Mouse (Mus musculus): ENCODE results near the gene Ddt. TPM values are rescaled to one million over a fixed set of nuclear protein-coding genes. Genes with fewer than 3 reads are reported as not detected.

Gene Ddt
- total RNA-seq (2017): 44.2 and 44.6 TPM in 2 replicates

DNA sequence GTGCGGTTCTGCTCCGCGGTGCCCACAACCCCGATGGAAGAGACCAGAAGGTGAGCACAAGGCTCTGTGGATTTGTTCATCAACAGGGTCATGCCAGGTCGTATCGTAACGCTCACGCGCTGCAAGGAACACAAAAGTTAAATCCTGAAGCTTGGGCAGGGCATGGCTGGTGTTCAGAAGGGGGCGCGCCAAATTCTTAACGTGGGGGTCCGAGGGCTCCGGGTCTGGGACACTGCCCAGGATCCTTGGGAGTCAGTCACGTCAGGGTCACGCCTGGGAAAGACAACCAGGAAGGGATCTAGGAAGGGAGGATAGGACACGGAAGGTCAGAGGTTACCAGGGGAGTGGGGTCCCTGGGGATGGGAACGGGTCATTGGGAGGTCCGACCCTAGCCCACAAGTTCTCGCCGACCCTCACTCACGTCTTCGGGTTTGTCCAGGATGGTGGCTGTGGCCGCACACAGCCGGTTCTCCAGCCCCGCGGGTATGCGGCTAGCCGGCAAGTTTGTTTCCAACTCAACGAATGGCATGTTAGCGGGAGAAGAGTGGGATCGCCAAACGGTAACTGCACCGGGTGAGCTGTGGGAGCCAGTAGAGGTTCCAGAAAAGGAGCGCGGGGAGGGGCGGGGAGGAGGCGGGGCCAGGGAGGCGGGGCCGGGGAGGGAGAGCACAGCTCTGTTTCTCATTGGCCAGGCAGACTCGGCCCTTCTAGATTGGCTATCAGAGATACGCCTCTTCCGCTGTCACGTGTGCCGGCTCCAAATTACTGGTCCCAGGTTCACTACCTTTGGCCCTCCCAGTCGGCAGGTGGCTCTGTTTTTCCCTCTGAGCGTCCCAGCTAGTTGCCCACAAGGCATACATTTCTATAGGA is at the start of gene Ddt:
Gene Ddt, minus strand, starts transcription at position 620 of the 870 bp plus-strand sequence.
- ATAC-seq (replicated peaks in 1 of 2; ENCODE audit: insufficient read depth in 1 of 2, low FRiP score in 2 of 2, low TSS enrichment in 1 of 2, low read depth in 1 of 2, poor library complexity in 2 of 2, severe bottlenecking in 2 of 2): peak; percentile 96 to 98

GRCm38 (mm10) chr10:75822443-75822842 is 49.2 kb upstream of the Ddt start, which contains the start of gene Gstt4:
Gstt4 (minus strand) TSS chr10:75822543.
- ATAC-seq (replicated peaks in 1 of 2; ENCODE audit: insufficient read depth in 1 of 2, low FRiP score in 2 of 2, low TSS enrichment in 1 of 2, low read depth in 1 of 2, poor library complexity in 2 of 2, severe bottlenecking in 2 of 2): no peak

DNA sequence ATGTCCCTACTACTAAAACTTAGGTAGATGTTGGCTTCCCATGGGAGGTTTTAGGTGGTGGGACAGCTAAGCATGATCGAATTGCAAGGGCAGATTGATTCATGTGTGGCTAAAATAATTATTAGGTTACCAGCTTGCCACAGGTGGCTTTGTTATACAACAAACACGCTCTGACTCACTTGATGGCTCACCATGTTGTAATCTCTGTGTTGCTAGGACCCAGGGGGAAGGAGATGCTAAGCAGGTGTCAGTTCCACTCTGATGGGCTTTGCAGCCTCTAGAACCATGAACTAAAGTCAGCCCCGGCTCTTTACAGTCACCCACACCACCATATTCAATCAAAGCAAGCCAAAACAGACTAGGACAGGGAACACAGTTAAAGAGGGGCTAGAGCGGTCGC is 46.7 kb upstream of the Ddt start:
- ATAC-seq (replicated peaks in 1 of 2; ENCODE audit: insufficient read depth in 1 of 2, low FRiP score in 2 of 2, low TSS enrichment in 1 of 2, low read depth in 1 of 2, poor library complexity in 2 of 2, severe bottlenecking in 2 of 2): no peak

DNA sequence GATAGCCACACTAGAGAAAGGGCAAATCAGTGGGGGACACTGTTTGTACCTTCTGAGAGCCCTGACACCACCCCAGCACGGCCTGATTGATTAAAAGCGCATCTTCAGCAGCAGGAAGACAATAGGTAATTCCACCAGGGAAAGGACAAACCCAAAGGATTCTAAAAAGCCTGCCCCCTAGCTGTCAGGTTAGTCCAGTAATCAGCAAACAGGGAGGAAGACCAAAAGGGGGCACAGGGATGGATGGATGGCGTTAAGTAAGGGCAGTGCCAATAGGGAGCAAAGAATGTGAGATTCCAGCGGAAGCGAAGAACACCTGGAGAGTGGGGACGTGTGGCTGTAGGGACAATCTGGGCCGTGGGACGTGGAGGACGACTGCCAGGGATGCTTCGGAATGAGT is 45.4 kb upstream of the Ddt start:
- ATAC-seq (replicated peaks in 1 of 2; ENCODE audit: insufficient read depth in 1 of 2, low FRiP score in 2 of 2, low TSS enrichment in 1 of 2, low read depth in 1 of 2, poor library complexity in 2 of 2, severe bottlenecking in 2 of 2): no peak

DNA sequence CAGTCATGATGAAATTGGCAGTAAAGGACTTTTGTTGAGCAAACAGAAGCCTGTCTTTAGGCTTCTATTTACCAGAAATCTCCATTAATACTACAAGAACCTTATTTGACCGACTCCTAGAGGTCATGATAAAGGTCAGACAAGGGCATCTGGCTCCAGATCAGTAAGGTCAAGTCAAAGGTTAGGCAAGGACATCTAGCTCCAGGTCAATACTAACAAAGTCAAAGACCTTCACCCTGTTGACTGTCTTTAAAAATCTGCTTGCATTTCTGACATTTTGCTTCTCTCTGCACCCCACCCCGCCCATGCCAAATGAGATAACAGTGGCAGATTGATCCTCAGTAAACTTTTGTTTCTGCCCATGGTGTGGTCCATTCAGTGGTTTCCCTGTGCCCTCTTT is 31.0 kb upstream of the Ddt start:
- no peak for ATAC-seq (replicated peaks in 1 of 2; ENCODE audit: insufficient read depth in 1 of 2, low FRiP score in 2 of 2, low TSS enrichment in 1 of 2, low read depth in 1 of 2, poor library complexity in 2 of 2, severe bottlenecking in 2 of 2)

DNA sequence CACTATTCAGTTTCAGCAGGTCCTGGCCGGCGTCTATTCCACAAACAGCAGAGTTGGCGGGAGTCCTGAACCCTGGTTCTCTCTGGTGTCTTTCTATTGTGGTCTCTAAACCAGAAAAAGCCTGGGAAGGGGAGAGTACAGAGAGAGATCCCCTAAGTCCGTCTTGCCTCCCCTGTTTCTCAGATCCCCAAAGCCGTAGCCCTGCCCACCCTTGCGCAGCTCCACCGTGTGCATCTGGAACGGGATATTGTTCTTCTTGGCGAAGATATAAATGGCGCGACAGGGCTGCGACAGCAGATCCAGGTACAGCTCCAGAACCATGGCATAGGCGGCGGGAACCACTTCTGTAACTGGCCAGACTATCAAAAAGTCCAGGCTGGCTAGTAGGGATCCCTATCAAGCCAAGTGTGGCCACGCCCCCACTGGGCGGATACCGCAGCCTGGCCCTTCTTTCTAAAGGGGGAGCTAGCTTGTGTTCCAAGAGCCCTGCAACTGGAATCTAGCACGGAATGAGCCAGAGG is 25.0 kb upstream of the Ddt start, which contains the start of gene Gstt1:
Gene Gstt1, minus strand, starts transcription at position 409 of the 521 bp plus-strand sequence.
- ATAC-seq (replicated peaks in 1 of 2; ENCODE audit: insufficient read depth in 1 of 2, low FRiP score in 2 of 2, low TSS enrichment in 1 of 2, low read depth in 1 of 2, poor library complexity in 2 of 2, severe bottlenecking in 2 of 2): peak; percentile 69 to 75

DNA sequence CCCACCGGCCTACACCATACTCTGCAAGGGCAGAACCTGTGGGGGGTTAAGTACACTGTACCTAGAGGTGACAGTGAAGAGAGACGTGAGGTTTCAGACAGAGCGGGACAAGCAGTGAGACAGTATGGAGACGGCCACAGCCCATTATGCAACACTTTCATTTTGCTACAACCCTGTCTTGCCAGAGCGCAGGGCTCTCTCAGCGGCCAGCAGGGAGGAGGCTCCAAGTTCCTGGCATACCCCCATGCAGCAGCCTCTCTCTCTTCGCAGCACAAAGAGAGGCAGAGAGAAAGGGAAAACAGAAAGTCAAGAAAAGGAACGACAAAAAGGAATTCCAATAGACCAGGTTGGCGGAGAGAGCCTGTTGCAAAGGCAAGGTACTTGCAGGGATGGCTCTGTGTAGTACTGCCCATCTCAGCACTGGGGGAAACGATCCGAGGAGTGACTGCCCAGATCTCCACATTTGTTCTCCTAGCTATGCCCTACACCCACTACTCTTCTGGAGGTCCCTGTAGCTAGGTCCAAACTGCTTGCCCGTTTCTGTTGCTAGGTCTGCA is 24.5 kb upstream of the Ddt start:
- ATAC-seq (replicated peaks in 1 of 2; ENCODE audit: insufficient read depth in 1 of 2, low FRiP score in 2 of 2, low TSS enrichment in 1 of 2, low read depth in 1 of 2, poor library complexity in 2 of 2, severe bottlenecking in 2 of 2): peak; percentile 70 to 74

GRCm38 (mm10) chr10:75796731-75797516 is 23.7 kb upstream of the Ddt start:
- ATAC-seq (replicated peaks in 1 of 2; ENCODE audit: insufficient read depth in 1 of 2, low FRiP score in 2 of 2, low TSS enrichment in 1 of 2, low read depth in 1 of 2, poor library complexity in 2 of 2, severe bottlenecking in 2 of 2): no peak

GRCm38 (mm10) chr10:75794880-75795279 is 21.7 kb upstream of the Ddt start:
- no peak for ATAC-seq (replicated peaks in 1 of 2; ENCODE audit: insufficient read depth in 1 of 2, low FRiP score in 2 of 2, low TSS enrichment in 1 of 2, low read depth in 1 of 2, poor library complexity in 2 of 2, severe bottlenecking in 2 of 2)

DNA sequence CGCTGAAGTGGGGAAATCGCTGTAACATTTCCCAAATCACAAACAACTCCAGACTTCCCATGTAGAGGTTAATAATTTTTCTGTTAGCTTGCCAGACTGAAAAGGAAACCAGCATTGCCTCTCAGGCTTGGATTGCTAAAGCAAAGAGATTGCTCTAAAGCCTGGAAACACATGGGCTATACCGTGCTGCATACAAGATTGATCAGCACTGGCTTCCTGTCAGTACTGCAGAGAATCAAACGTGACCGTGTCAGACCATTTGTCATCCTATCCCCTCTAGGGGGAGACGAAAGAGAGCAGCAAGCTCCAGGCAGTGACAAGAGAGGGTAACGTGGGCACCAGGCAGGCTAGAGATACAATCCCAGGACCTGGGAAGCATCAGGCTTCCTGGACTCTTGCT is 17.6 kb upstream of the Ddt start:
- peak in 1 of 2 experiments; percentile 36; a peak in 2 of 4 replicates for ATAC-seq (replicated peaks in 1 of 2; ENCODE audit: insufficient read depth in 1 of 2, low FRiP score in 2 of 2, low TSS enrichment in 1 of 2, low read depth in 1 of 2, poor library complexity in 2 of 2, severe bottlenecking in 2 of 2)

GRCm38 (mm10) chr10:75789841-75790240 is 16.6 kb upstream of the Ddt start:
- ATAC-seq (replicated peaks in 1 of 2; ENCODE audit: insufficient read depth in 1 of 2, low FRiP score in 2 of 2, low TSS enrichment in 1 of 2, low read depth in 1 of 2, poor library complexity in 2 of 2, severe bottlenecking in 2 of 2): no peak

- no peak for ATAC-seq (replicated peaks in 1 of 2; ENCODE audit: insufficient read depth in 1 of 2, low FRiP score in 2 of 2, low TSS enrichment in 1 of 2, low read depth in 1 of 2, poor library complexity in 2 of 2, severe bottlenecking in 2 of 2)
Measured at GRCm38 (mm10) chr10:75789081-75789735, 16.0 kb upstream of the Ddt start.

DNA sequence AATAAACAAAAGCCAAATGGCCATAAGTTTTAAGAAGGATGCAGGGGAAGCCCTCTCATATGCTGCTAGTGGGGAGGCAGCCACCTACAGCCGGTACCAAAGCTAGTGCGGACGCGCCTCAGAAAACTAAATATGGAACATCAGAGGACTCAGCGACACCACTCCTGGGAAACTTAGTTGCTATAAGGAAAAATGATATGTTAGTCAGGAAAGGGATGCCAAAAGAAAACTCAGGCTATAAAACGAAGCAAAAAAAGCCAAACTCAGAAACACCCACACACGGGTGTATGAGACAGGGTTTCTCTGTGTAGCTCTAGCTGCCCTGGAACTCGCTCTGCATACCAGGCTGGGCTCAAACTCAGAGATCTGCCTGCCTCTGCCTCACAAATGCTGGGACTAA is 15.1 kb upstream of the Ddt start:
- ATAC-seq (replicated peaks in 1 of 2; ENCODE audit: insufficient read depth in 1 of 2, low FRiP score in 2 of 2, low TSS enrichment in 1 of 2, low read depth in 1 of 2, poor library complexity in 2 of 2, severe bottlenecking in 2 of 2): no peak

- ATAC-seq (replicated peaks in 1 of 2; ENCODE audit: insufficient read depth in 1 of 2, low FRiP score in 2 of 2, low TSS enrichment in 1 of 2, low read depth in 1 of 2, poor library complexity in 2 of 2, severe bottlenecking in 2 of 2): no peak
Measured at GRCm38 (mm10) chr10:75785442-75785841, 12.2 kb upstream of the Ddt start.

- ATAC-seq (replicated peaks in 1 of 2; ENCODE audit: insufficient read depth in 1 of 2, low FRiP score in 2 of 2, low TSS enrichment in 1 of 2, low read depth in 1 of 2, poor library complexity in 2 of 2, severe bottlenecking in 2 of 2): peak; percentile 77 to 80
Measured at GRCm38 (mm10) chr10:75780769-75781578, 7.8 kb upstream of the Ddt start, which contains the start of the genes Gm20441 and Gstt3. Gm20441 (minus strand) TSS chr10:75780954. Gstt3 (minus strand) TSS chr10:75781414.
